Mouse (Mus musculus): ENCODE results near the gene Dctn3. TPM values are rescaled to one million over a fixed set of nuclear protein-coding genes. Genes with fewer than 3 reads are reported as not detected.

Dctn3 gene
- total and polyA plus RNA-seq, 3 experiments = 57.7 to 64.6 TPM; not detected in 1

- Histone ChIP-seq H3K36me3 (ENCODE audit: control insufficient read depth in 1 of 2, insufficient read depth in 2 of 2, low read length in 2 of 2) (no peaks in the 10 kb centered on the region), H3K27ac (ENCODE audit: control insufficient read depth, low read depth, low read length) (no peak overlapping the region), H3K4me1 (ENCODE audit: control insufficient read depth in 1 of 2, insufficient read depth in 2 of 2, low read length in 2 of 2) (no peaks in the 10 kb centered on the region), H3K9me3 (replicated peaks; ENCODE audit: insufficient read depth, low read length) (no peaks in the 10 kb centered on the region), H3K79me2 (ENCODE audit: control insufficient read depth, insufficient read depth, low read length, poor library complexity) (no peaks in the 10 kb centered on the region), H3K4me3 (ENCODE audit: control insufficient read depth in 1 of 2, insufficient read depth in 1 of 2, low read depth in 2 of 2, low read length in 2 of 2) (no peak overlapping the region), H3K27me3 (ENCODE audit: control insufficient read depth in 1 of 2, insufficient read depth in 2 of 2, low read length in 2 of 2) (no peaks in the 10 kb centered on the region; a peak in 1 of 4 replicates), H3K9ac (ENCODE audit: control insufficient read depth, low read depth, low read length, poor library complexity, severe bottlenecking) (no peak overlapping the region)
- no peak for DNase-seq (ENCODE audit: low read depth, low spot score)
- TF ChIP-seq HCFC1 (IDR thresholded peaks at IDR 0.05; ENCODE audit: low read depth, low read length) = no peak
Measured at GRCm38 (mm10) chr4:41671963-41672480, 50.9 kb downstream of the Dctn3 start.

DNA sequence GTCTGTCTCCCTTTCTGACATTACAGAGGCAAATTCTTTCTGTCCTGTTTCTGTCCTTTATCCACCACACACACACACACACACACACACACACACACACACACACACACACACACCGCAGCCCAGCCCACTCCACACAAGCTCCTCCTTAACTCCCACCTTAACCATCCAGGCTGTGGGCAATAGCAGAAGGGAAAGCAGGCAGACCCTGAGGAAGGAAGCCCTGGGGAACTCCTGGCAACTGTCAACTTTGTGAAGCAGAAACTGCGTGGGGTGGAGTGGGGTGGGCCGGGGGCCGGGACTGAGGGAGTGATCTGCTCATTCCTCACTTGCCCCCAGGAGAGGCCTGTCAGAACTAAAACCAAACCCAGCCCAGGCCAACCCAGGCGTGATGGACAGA, 51.5 kb downstream of the Dctn3 start:
- DNase-seq (ENCODE audit: low read depth, low spot score) = no peak
- H3K4me1 ChIP-seq (ENCODE audit: control insufficient read depth in 1 of 2, insufficient read depth in 2 of 2, low read length in 2 of 2) = no peaks in the 10 kb centered on the region
- no peaks in the 10 kb centered on the region for H3K36me3 ChIP-seq (ENCODE audit: control insufficient read depth in 1 of 2, insufficient read depth in 2 of 2, low read length in 2 of 2)
- no peak overlapping the region for H3K27ac ChIP-seq (ENCODE audit: control insufficient read depth, low read depth, low read length)
- TF ChIP-seq MYB (IDR thresholded peaks at IDR 0.05; ENCODE audit: low read depth, low read length) (no peak), SIN3A (IDR thresholded peaks at IDR 0.05; ENCODE audit: low read length) (no peak), NRF1 (IDR thresholded peaks at IDR 0.05; ENCODE audit: insufficient read depth, low read depth, low read length, poor library complexity, severe bottlenecking) (no peak), GATA1 (IDR thresholded peaks at IDR 0.05; ENCODE audit: low read depth, low read length) (no peak), NELFE (IDR thresholded peaks at IDR 0.05; ENCODE audit: low read depth, low read length) (no peak), TAL1 (IDR thresholded peaks at IDR 0.05; ENCODE audit: low read length) (no peak), KAT2A (conservative IDR thresholded peaks at IDR 0.05; ENCODE audit: low read depth, low read length) (no peak), CTCF (IDR thresholded peaks at IDR 0.05 in 2 of 3, conservative IDR thresholded peaks at IDR 0.05 in 1 of 3; ENCODE audit: control insufficient read depth in 1 of 3, insufficient read depth in 1 of 3, low read depth in 2 of 3, low read length in 3 of 3, poor library complexity in 1 of 3, severe bottlenecking in 1 of 3) (no peak), MYC (IDR thresholded peaks at IDR 0.05; ENCODE audit: low read depth, low read length) (no peak), CHD2 (IDR thresholded peaks at IDR 0.05; ENCODE audit: low read length) (no peak), RAD21 (IDR thresholded peaks at IDR 0.05; ENCODE audit: low read depth, low read length) (no peak)
- no peak overlapping the region for H3K4me3 ChIP-seq (ENCODE audit: control insufficient read depth in 1 of 2, insufficient read depth in 1 of 2, low read depth in 2 of 2, low read length in 2 of 2)
- no peaks in the 10 kb centered on the region for H3K79me2 ChIP-seq (ENCODE audit: control insufficient read depth, insufficient read depth, low read length, poor library complexity)
- H3K27me3 ChIP-seq (ENCODE audit: control insufficient read depth in 1 of 2, insufficient read depth in 2 of 2, low read length in 2 of 2) = no peaks in the 10 kb centered on the region; a peak in 1 of 4 replicates
- H3K9ac ChIP-seq (ENCODE audit: control insufficient read depth, low read depth, low read length, poor library complexity, severe bottlenecking) = no peak overlapping the region
- H3K9me3 ChIP-seq (replicated peaks; ENCODE audit: insufficient read depth, low read length) = no peaks in the 10 kb centered on the region

DNA sequence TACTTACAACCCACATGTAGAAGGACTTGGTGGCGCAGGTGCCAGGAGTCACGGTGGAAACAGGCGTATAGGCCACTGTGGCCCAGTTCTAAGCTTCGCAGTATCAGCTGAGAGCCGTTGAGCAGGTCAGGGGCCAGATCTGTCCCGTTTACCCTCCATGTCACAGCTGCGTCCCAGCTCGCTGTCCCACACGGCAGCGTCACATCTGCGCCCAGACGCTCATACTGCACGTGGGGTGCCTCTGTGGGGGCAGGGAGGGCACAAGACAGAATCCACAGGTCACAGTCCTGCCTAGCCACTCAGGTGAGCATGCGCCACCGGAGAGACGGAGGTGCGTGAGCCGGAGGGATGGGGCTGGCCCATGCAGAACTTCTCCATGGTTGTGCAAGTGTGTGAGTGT, 52.1 kb downstream of the Dctn3 start:
- Histone ChIP-seq H3K9me3 (replicated peaks; ENCODE audit: insufficient read depth, low read length) (no peaks in the 10 kb centered on the region), H3K4me3 (ENCODE audit: control insufficient read depth in 1 of 2, insufficient read depth in 1 of 2, low read depth in 2 of 2, low read length in 2 of 2) (no peak overlapping the region), H3K4me1 (ENCODE audit: control insufficient read depth in 1 of 2, insufficient read depth in 2 of 2, low read length in 2 of 2) (no peaks in the 10 kb centered on the region), H3K27me3 (ENCODE audit: control insufficient read depth in 1 of 2, insufficient read depth in 2 of 2, low read length in 2 of 2) (no peaks in the 10 kb centered on the region; a peak in 1 of 4 replicates), H3K27ac (ENCODE audit: control insufficient read depth, low read depth, low read length) (no peak overlapping the region), H3K9ac (ENCODE audit: control insufficient read depth, low read depth, low read length, poor library complexity, severe bottlenecking) (no peak overlapping the region), H3K79me2 (ENCODE audit: control insufficient read depth, insufficient read depth, low read length, poor library complexity) (no peaks in the 10 kb centered on the region), H3K36me3 (ENCODE audit: control insufficient read depth in 1 of 2, insufficient read depth in 2 of 2, low read length in 2 of 2) (no peaks in the 10 kb centered on the region)
- no peak for DNase-seq (ENCODE audit: low read depth, low spot score)
- TF ChIP-seq POLR2AphosphoS5 (IDR thresholded peaks at IDR 0.05; ENCODE audit: borderline replicate concordance, low read depth, low read length) (no peak), SIN3A (IDR thresholded peaks at IDR 0.05; ENCODE audit: low read length) (no peak), MAX (IDR thresholded peaks at IDR 0.05; ENCODE audit: low read length) (no peak), ZNF384 (IDR thresholded peaks at IDR 0.05; ENCODE audit: low read depth, low read length) (no peak), MAFK (IDR thresholded peaks at IDR 0.05; ENCODE audit: borderline replicate concordance, low read depth, low read length) (no peak), MYB (IDR thresholded peaks at IDR 0.05; ENCODE audit: low read depth, low read length) (no peak), MAZ (IDR thresholded peaks at IDR 0.05; ENCODE audit: low read depth, low read length) (no peak), GABPA (IDR thresholded peaks at IDR 0.05; ENCODE audit: low read depth, low read length) (no peak), RAD21 (IDR thresholded peaks at IDR 0.05; ENCODE audit: low read depth, low read length) (no peak), MXI1 (IDR thresholded peaks at IDR 0.05; ENCODE audit: low read depth, low read length) (no peak), TCF12 (IDR thresholded peaks at IDR 0.05; ENCODE audit: low read depth, low read length) (no peak), USF1 (IDR thresholded peaks at IDR 0.05; ENCODE audit: low read depth, low read length) (no peak), ZC3H11A (IDR thresholded peaks at IDR 0.05; ENCODE audit: low read depth, low read length) (no peak), UBTF (IDR thresholded peaks at IDR 0.05; ENCODE audit: borderline replicate concordance, insufficient read depth, low read depth, low read length) (no peak), TAL1 (IDR thresholded peaks at IDR 0.05; ENCODE audit: low read length) (no peak), E2F4 (IDR thresholded peaks at IDR 0.05; ENCODE audit: borderline replicate concordance, low read depth, low read length) (no peak), BHLHE40 (IDR thresholded peaks at IDR 0.05; ENCODE audit: borderline replicate concordance, low read depth, low read length) (no peak), NELFE (IDR thresholded peaks at IDR 0.05; ENCODE audit: low read depth, low read length) (no peak), POLR2AphosphoS2 (IDR thresholded peaks at IDR 0.05; ENCODE audit: low read length) (no peak)
